ENCODE assay signal across 8 mouse cellular contexts in the genomic region with DNA sequence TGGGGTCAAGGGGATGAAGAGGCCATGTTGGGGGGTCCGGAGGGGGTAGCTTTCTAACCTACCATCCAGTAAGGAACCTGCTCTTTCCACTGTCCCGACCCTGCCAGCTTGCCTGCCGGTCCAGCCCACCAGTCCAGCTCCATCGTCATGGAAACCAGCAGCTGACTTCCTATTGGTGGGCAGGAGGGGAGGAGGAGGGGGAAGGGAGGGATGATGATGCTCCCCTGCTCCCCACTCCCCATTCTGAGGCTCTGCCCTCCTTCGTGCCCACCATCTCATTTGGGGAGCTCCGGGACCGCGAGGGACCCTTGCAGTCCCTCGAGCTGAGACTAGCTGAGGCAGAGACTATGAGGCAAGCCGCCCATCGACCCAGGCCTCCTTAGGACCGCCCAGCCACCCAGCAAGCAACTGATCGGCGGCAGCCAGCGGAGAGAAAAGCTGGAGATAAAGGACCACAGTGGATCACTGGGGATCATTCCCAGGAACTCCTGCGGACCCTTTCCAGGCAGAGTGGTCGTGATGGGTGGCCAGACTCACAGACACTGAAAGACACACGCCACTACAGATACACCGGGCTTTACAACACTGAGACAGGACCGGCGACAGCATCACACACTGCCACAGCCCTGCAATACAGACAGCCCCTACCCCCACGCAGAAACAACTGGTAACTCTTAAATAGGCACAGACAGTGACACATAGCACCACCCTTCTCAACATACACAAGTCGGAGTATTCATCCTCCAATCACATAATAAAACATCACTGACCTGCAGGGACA. TPM values are rescaled to one million over a fixed set of nuclear protein-coding genes. Genes with fewer than 3 reads are reported as not detected.
A peak's percentile ranks its signal among the peaks of the same experiment; 100 is the strongest.
DNase-seq lines count a peak whose midpoint lies in the region; ATAC-seq lines count a peak whose summit lies in the region.

A gene (plus strand): TSS at position 241 of the 781 bp plus-strand sequence.

- H3K4me1 ChIP-seq in forebrain, embryonic 10.5 days: peaks cover 42% of the 10 kb centered on the region
- peaks cover 29% of the 10 kb centered on the region for H3K4me1 ChIP-seq in midbrain, embryonic 11.5 days (ENCODE audit: control insufficient read depth, insufficient read depth, low read length)

- no peaks in the 10 kb centered on the region for H3K9me3 ChIP-seq in forebrain, embryonic 10.5 days
- no peaks in the 10 kb centered on the region for H3K9me3 ChIP-seq in midbrain, embryonic 11.5 days (ENCODE audit: control insufficient read depth, low read length)

- 4% methylated on average over 23 of the region's 23 CpGs for WGBS in forebrain, embryonic 10.5 days
- WGBS in midbrain, embryonic 11.5 days: 4% methylated on average over 23 of the region's 23 CpGs

- ATAC-seq in midbrain, embryonic 11.5 days (ENCODE audit: low FRiP score): peak; percentile 77
- no peak for ATAC-seq in monocyte, adult 5-6 weeks (replicated peaks; ENCODE audit: insufficient number of reproducible peaks, low FRiP score, low TSS enrichment, poor library complexity, severe bottlenecking)

- DNase-seq in spleen, postnatal 36 days (ENCODE audit: low spot score in 2 of 2): peak; percentile 47 to 56
- DNase-seq in spleen, postnatal 14 days (ENCODE audit: low spot score in 2 of 2): no peak
- DNase-seq in forebrain, embryonic 10.5 days (ENCODE audit: extremely low spot score, low spot score): peak; percentile 62
- DNase-seq in layer of hippocampus, postnatal 14 days (ENCODE audit: low spot score in 2 of 2): peak; percentile 73 to 87
- DNase-seq in midbrain, embryonic 11.5 days (ENCODE audit: low spot score, missing footprints): peak; percentile 94
- DNase-seq in thymus, postnatal 10 days (ENCODE audit: low spot score in 2 of 2): peak; percentile 54 to 58
- no peak for DNase-seq in testis, postnatal 10 days (ENCODE audit: low spot score)

- peak within 1 kb of the TSS; percentile 16 for H3K27ac ChIP-seq in forebrain, embryonic 10.5 days
- peak within 1 kb of the TSS; percentile 22; the same call in 1 of the 2 replicates for H3K27ac ChIP-seq in midbrain, embryonic 11.5 days (ENCODE audit: low read depth, low read length)

- peak within 1 kb of the TSS; percentile 60 for H3K9ac ChIP-seq in midbrain, embryonic 11.5 days (ENCODE audit: low read length)

- H3K4me2 ChIP-seq in midbrain, embryonic 11.5 days: peak within 1 kb of the TSS; percentile 50

- H3K27me3 ChIP-seq in forebrain, embryonic 10.5 days (ENCODE audit: poor library complexity, severe bottlenecking): peaks cover 64% of the 10 kb centered on the region
- peaks cover 44% of the 10 kb centered on the region for H3K27me3 ChIP-seq in midbrain, embryonic 11.5 days (ENCODE audit: control insufficient read depth, insufficient read depth, low read length)

- no peaks in the 10 kb centered on the region for H3K36me3 ChIP-seq in forebrain, embryonic 10.5 days (replicated peaks)
- H3K36me3 ChIP-seq in midbrain, embryonic 11.5 days (ENCODE audit: control insufficient read depth, insufficient read depth, low read length): no peaks in the 10 kb centered on the region

- H3K4me3 ChIP-seq in forebrain, embryonic 10.5 days: peak within 1 kb of the TSS; percentile 42
- peak within 1 kb of the TSS; percentile 32 for H3K4me3 ChIP-seq in midbrain, embryonic 11.5 days (ENCODE audit: low read depth, low read length)

RNA-seq across cellular contexts. Expression of the gene that starts here (rescaled TPM):
- 11.0 and 11.1 TPM in 2 replicates for polyA plus RNA-seq in forebrain, embryonic 10.5 days (2016; fragmentation: Nextera tagmentation; extraction: Ambion mirVana)
- 100 to 1,000 TPM; 144 to 163 TPM for total RNA-seq in layer of hippocampus, postnatal 14 days (2021)
- polyA plus RNA-seq in midbrain, embryonic 11.5 days (2014; fragmentation: Nextera tagmentation; extraction: Ambion mirVana): 7.0 and 9.0 TPM in 2 replicates
- total RNA-seq in monocyte, adult 5-6 weeks (2017): 4.3 to 7.3 TPM (median 5.4 TPM) in 3 replicates

Comparison
In these comparisons a context has a peak if more than half of its experiments do, and no peak if none do; other contexts are left out.
1. RNA of the gene that starts here (total RNA-seq): 144 to 163 TPM in layer of hippocampus, postnatal 14 days; 4.3 to 7.3 TPM in monocyte, adult 5-6 weeks; every median in the first group is over 10 times any median in the second.
2. DNase-seq: peak in spleen, postnatal 36 days (2 of 2), forebrain, embryonic 10.5 days (single experiment), layer of hippocampus, postnatal 14 days (2 of 2), midbrain, embryonic 11.5 days (single experiment) and thymus, postnatal 10 days (2 of 2); none in spleen, postnatal 14 days (0 of 2) and testis, postnatal 10 days (single experiment).